Mouse (Mus musculus): ENCODE measurements around the gene Aqp2. TPM values are rescaled to one million over a fixed set of nuclear protein-coding genes. Genes with fewer than 3 reads are reported as not detected.
A peak's percentile ranks its signal among the peaks of the same experiment; 100 is the strongest.

Gene Aqp2
- polyA plus RNA-seq, 1 experiment: 0.18 TPM

GRCm38 (mm10) chr15:99584407-99585202 lies 5.8 kb downstream of the Aqp2 start:
- H3ac ChIP-seq (ENCODE audit: control insufficient read depth, insufficient read length, low read depth): peak overlapping the region; percentile 20
- no peaks in the 10 kb centered on the region for H3K27me3 ChIP-seq (ENCODE audit: control insufficient read depth, insufficient read depth, insufficient read length)
- H3K79me2 ChIP-seq (ENCODE audit: control insufficient read depth, insufficient read depth): peaks cover 8% of the 10 kb centered on the region
- no peaks in the 10 kb centered on the region for H3K79me3 ChIP-seq (ENCODE audit: low read depth)
- H3K36me3 ChIP-seq (ENCODE audit: control insufficient read depth, insufficient read depth): no peaks in the 10 kb centered on the region
- TF ChIP-seq CTCF (IDR thresholded peaks at IDR 0.05; ENCODE audit: control insufficient read depth, insufficient read depth, insufficient read length): no peak
- TF ChIP-seq CEBPB (IDR thresholded peaks at IDR 0.05; ENCODE audit: low read depth): peak; percentile 98
- TF ChIP-seq FOSL1 (IDR thresholded peaks at IDR 0.05; ENCODE audit: insufficient read depth, low read length, poor library complexity, severe bottlenecking): no peak
- TF ChIP-seq MAX (IDR thresholded peaks at IDR 0.05): peak; percentile 92
- peak overlapping the region; percentile 21 for H3K4me3 ChIP-seq (ENCODE audit: insufficient read depth, poor library complexity, severe bottlenecking)

- peaks cover 5% of the 10 kb centered on the region for H3K79me3 ChIP-seq (ENCODE audit: low read depth)
- H3K4me3 ChIP-seq (ENCODE audit: insufficient read depth, poor library complexity, severe bottlenecking): peak overlapping the region; percentile 21
- H3K79me2 ChIP-seq (ENCODE audit: control insufficient read depth, insufficient read depth): peaks cover 19% of the 10 kb centered on the region
- H3K27me3 ChIP-seq (ENCODE audit: control insufficient read depth, insufficient read depth, insufficient read length): no peaks in the 10 kb centered on the region
- TF ChIP-seq USF1 (IDR thresholded peaks at IDR 0.05; ENCODE audit: low read depth): no peak
- TF ChIP-seq MYOD1 (IDR thresholded peaks at IDR 0.05; ENCODE audit: control insufficient read depth, insufficient read length, low read depth): peak; percentile 66
- peak; percentile 81 for TF ChIP-seq MAX (IDR thresholded peaks at IDR 0.05)
- TF ChIP-seq FOSL1 (IDR thresholded peaks at IDR 0.05; ENCODE audit: insufficient read depth, low read length, poor library complexity, severe bottlenecking): peak; percentile 90
- no peak for TF ChIP-seq MYOG (IDR thresholded peaks at IDR 0.05; ENCODE audit: control insufficient read depth, extremely low read depth, insufficient read length)
- TF ChIP-seq CEBPB (IDR thresholded peaks at IDR 0.05; ENCODE audit: low read depth): no peak
- no peaks in the 10 kb centered on the region for H3K36me3 ChIP-seq (ENCODE audit: control insufficient read depth, insufficient read depth)
- H3ac ChIP-seq (ENCODE audit: control insufficient read depth, insufficient read length, low read depth): no peak overlapping the region
Observed at GRCm38 (mm10) chr15:99585741-99586140, 6.9 kb downstream of the Aqp2 start.

DNA sequence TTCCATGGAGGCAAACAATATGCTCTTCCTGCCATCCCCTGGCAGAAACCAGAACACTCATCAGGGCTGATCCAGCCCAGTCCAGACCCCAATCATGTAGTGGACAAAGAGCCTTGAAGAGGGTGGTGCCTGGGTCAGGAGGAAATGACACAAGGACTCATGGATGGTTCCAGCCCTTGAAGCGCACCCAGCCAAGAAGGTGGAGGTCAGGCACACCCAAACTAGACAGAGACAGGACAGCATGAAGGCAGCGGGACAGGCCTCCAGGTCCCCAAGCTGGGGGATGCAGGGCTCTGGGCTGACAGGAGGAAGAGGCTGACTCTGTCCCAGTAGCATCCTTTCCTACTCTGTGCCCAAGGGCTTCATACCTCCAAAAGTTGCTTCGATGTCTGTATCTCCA lies 7.7 kb downstream of the Aqp2 start:
- Histone ChIP-seq H3K36me3 (ENCODE audit: control insufficient read depth, insufficient read depth) (no peaks in the 10 kb centered on the region), H3ac (ENCODE audit: control insufficient read depth, insufficient read length, low read depth) (no peak overlapping the region), H3K79me2 (ENCODE audit: control insufficient read depth, insufficient read depth) (peaks cover 26% of the 10 kb centered on the region), H3K27me3 (ENCODE audit: control insufficient read depth, insufficient read depth, insufficient read length) (no peaks in the 10 kb centered on the region), H3K4me3 (ENCODE audit: insufficient read depth, poor library complexity, severe bottlenecking) (no peak overlapping the region), H3K79me3 (ENCODE audit: low read depth) (peaks cover 9% of the 10 kb centered on the region)
- TF ChIP-seq MAX (IDR thresholded peaks at IDR 0.05) (no peak), FOSL1 (IDR thresholded peaks at IDR 0.05; ENCODE audit: insufficient read depth, low read length, poor library complexity, severe bottlenecking) (no peak), CTCF (IDR thresholded peaks at IDR 0.05; ENCODE audit: control insufficient read depth, insufficient read depth, insufficient read length) (no peak), USF1 (IDR thresholded peaks at IDR 0.05; ENCODE audit: low read depth) (no peak), MYOG (IDR thresholded peaks at IDR 0.05; ENCODE audit: control insufficient read depth, extremely low read depth, insufficient read length) (no peak), MYOD1 (IDR thresholded peaks at IDR 0.05; ENCODE audit: control insufficient read depth, insufficient read length, low read depth) (no peak)

GRCm38 (mm10) chr15:99589237-99589636 lies 10.4 kb downstream of the Aqp2 start:
- Histone ChIP-seq H3ac (ENCODE audit: control insufficient read depth, insufficient read length, low read depth) (no peak overlapping the region), H3K27me3 (ENCODE audit: control insufficient read depth, insufficient read depth, insufficient read length) (no peaks in the 10 kb centered on the region), H3K4me3 (ENCODE audit: insufficient read depth, poor library complexity, severe bottlenecking) (peak overlapping the region; percentile 59), H3K36me3 (ENCODE audit: control insufficient read depth, insufficient read depth) (peaks cover 20% of the 10 kb centered on the region), H3K79me3 (ENCODE audit: low read depth) (peaks cover 37% of the 10 kb centered on the region), H3K79me2 (ENCODE audit: control insufficient read depth, insufficient read depth) (peaks cover 53% of the 10 kb centered on the region)
- TF ChIP-seq USF1 (IDR thresholded peaks at IDR 0.05; ENCODE audit: low read depth): no peak
- TF ChIP-seq MAX (IDR thresholded peaks at IDR 0.05): peak; percentile 60
- no peak for TF ChIP-seq FOSL1 (IDR thresholded peaks at IDR 0.05; ENCODE audit: insufficient read depth, low read length, poor library complexity, severe bottlenecking)
- no peak for TF ChIP-seq CTCF (IDR thresholded peaks at IDR 0.05; ENCODE audit: control insufficient read depth, insufficient read depth, insufficient read length)

DNA sequence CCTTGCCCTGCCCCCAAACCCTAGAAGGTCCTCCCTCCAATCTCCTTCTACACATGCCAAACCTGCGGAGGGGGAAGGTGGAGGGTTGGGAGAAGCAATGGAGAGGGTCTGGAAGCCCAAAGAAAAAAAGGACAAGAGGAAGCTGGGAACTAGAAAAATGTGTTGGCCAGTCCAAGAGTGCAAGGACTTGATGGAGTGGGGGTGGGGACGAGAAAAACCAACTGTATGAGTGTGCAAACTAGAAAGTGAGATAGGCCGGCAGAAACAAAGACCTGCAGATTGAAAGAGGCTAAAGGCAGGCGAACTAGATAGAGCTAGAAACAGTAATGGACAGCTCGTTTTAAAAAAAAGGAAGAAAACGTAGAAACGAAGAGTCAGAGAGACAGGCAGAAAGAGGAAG lies 10.8 kb downstream of the Aqp2 start:
- H3K4me3 ChIP-seq (ENCODE audit: insufficient read depth, poor library complexity, severe bottlenecking): peak overlapping the region; percentile 59

DNA sequence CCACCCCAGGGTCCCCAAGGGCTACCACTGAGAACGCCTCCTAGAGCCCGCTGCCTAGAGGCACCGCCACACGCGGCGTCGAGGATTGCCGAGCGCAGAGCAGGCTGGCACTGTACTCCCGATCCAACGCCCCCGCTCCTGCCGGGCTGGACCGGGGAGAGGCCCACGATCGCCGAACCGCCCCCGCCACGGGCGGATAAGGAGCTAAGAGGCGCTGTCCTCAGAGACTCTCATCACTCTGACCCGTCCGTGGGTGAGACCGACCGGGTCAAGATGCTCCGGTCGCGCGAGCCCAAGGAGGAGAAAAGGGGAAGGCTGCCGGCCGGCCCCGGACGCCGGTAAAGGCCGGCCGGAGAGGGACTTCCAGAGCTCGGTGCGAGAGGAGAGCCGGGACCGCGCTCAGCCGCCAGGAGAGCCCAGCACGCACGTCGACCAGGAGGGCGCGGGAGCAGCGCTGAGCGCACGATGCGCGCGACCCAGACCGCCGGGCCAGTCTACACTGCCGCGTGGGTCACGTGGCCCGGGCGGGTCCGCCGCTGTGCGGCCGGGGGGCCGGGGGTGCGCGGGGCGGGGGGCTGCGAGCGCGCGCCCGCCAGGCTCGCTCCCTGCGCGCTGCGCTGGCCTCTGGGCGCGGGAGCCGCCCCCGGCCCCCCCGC lies 11.7 kb downstream of the Aqp2 start, which contains the start of gene Aqp5:
Gene Aqp5, plus strand, starts transcription at position 354 of the 656 bp plus-strand sequence.
- Histone ChIP-seq H3K4me3 (ENCODE audit: insufficient read depth, poor library complexity, severe bottlenecking) (peak within 1 kb of the TSS; percentile 59), H3ac (ENCODE audit: control insufficient read depth, insufficient read length, low read depth) (peak within 1 kb of the TSS; percentile 54), H3K79me3 (ENCODE audit: low read depth) (peaks cover 39% of the 10 kb centered on the region), H3K79me2 (ENCODE audit: control insufficient read depth, insufficient read depth) (peaks cover 66% of the 10 kb centered on the region), H3K36me3 (ENCODE audit: control insufficient read depth, insufficient read depth) (peaks cover 33% of the 10 kb centered on the region), H3K27me3 (ENCODE audit: control insufficient read depth, insufficient read depth, insufficient read length) (no peaks in the 10 kb centered on the region)
- no peak for TF ChIP-seq MYOD1 (IDR thresholded peaks at IDR 0.05; ENCODE audit: control insufficient read depth, insufficient read length, low read depth)
- peak; percentile 44 for TF ChIP-seq MAX (IDR thresholded peaks at IDR 0.05)
- peak; percentile 74 for TF ChIP-seq USF1 (IDR thresholded peaks at IDR 0.05; ENCODE audit: low read depth)
- TF ChIP-seq MYOG (IDR thresholded peaks at IDR 0.05; ENCODE audit: control insufficient read depth, extremely low read depth, insufficient read length): no peak

More for the DNA sequence above, 10.8 kb downstream of the Aqp2 start:
- H3K36me3 ChIP-seq (ENCODE audit: control insufficient read depth, insufficient read depth): peaks cover 25% of the 10 kb centered on the region
- peaks cover 57% of the 10 kb centered on the region for H3K79me2 ChIP-seq (ENCODE audit: control insufficient read depth, insufficient read depth)
- TF ChIP-seq CTCF (IDR thresholded peaks at IDR 0.05; ENCODE audit: control insufficient read depth, insufficient read depth, insufficient read length) (no peak), USF1 (IDR thresholded peaks at IDR 0.05; ENCODE audit: low read depth) (no peak), MYOG (IDR thresholded peaks at IDR 0.05; ENCODE audit: control insufficient read depth, extremely low read depth, insufficient read length) (no peak), CEBPB (IDR thresholded peaks at IDR 0.05; ENCODE audit: low read depth) (no peak)
- H3ac ChIP-seq (ENCODE audit: control insufficient read depth, insufficient read length, low read depth): no peak overlapping the region
- peaks cover 39% of the 10 kb centered on the region for H3K79me3 ChIP-seq (ENCODE audit: low read depth)
- H3K27me3 ChIP-seq (ENCODE audit: control insufficient read depth, insufficient read depth, insufficient read length): no peaks in the 10 kb centered on the region

All from C2C12 (cell line).